10 mouse cellular contexts compared by ENCODE assay signal in genomic region chr6:148971385-148971940, GRCm38 (mm10). TPM values are rescaled to one million over a fixed set of nuclear protein-coding genes. Genes with fewer than 3 reads are reported as not detected.
DNase-seq lines count a peak whose midpoint lies in the region; ATAC-seq and TF ChIP-seq lines count a peak whose summit lies in the region.
"Had no signal": no experiment of that assay in that cellular context is flagged by ENCODE, and none has a peak within 500 bp of the region (broad histone marks: within the 10 kb centered on the region; RNA-seq: fewer than 3 reads in every experiment).

No protein-coding gene starts in this region.

- H3K4me1 ChIP-seq in heart, embryonic 11.5 days (ENCODE audit: control insufficient read depth, insufficient read depth, low read length): peaks cover 15% of the 10 kb centered on the region
- H3K4me1 ChIP-seq in lung, embryonic 16.5 days (replicated peaks; ENCODE audit: control insufficient read depth, insufficient read depth, low read length): peaks cover 5% of the 10 kb centered on the region; the same call in 1 of the 2 replicates
- H3K4me1 ChIP-seq in embryonic facial prominence, embryonic 15.5 days: peaks cover 15% of the 10 kb centered on the region; the same call in 1 of the 2 replicates
- peaks cover 12% of the 10 kb centered on the region; the same call in 1 of the 2 replicates for H3K4me1 ChIP-seq in stomach, embryonic 14.5 days (ENCODE audit: control insufficient read depth, insufficient read depth, low read length)
- no peaks in the 10 kb centered on the region for H3K4me1 ChIP-seq in thymus, adult 2 months (replicated peaks; ENCODE audit: control insufficient read depth, insufficient read depth, low read length)

- no peak overlapping the region; the same call in 1 of the 2 replicates for H3K27ac ChIP-seq in heart, embryonic 11.5 days (ENCODE audit: low read depth, low read length)
- H3K27ac ChIP-seq in lung, embryonic 16.5 days (ENCODE audit: low read length): no peak overlapping the region
- peak overlapping the region; percentile 65 for H3K27ac ChIP-seq in embryonic facial prominence, embryonic 15.5 days (replicated peaks)
- no peak overlapping the region for H3K27ac ChIP-seq in stomach, embryonic 14.5 days (ENCODE audit: low read length)
- no peak overlapping the region for H3K27ac ChIP-seq in thymus, adult 2 months (ENCODE audit: control insufficient read depth, insufficient read depth, low read length)
- H3K27ac ChIP-seq: liver, embryonic 13.5 days had no signal

- DNase-seq in heart, adult 9 months (ENCODE audit: low spot score in 2 of 2): no peak
- DNase-seq in lung, postnatal 14 days: no peak
- DNase-seq in thymus, postnatal 4 days: no peak
- DNase-seq in thymus, adult 2 months: no peak
- DNase-seq: liver, embryonic 13.5 days had no signal

- no peak for ATAC-seq in heart, embryonic 11.5 days (replicated peaks; ENCODE audit: insufficient number of reproducible peaks, low FRiP score, low TSS enrichment)
- peak; percentile 28; the same call in 1 of the 2 replicates for ATAC-seq in lung, embryonic 16.5 days (ENCODE audit: low read depth)
- ATAC-seq in embryonic facial prominence, embryonic 15.5 days (ENCODE audit: insufficient number of reproducible peaks, low FRiP score, low TSS enrichment, low read depth): no peak
- ATAC-seq in stomach, embryonic 14.5 days (ENCODE audit: insufficient number of reproducible peaks, insufficient read depth, low FRiP score, low read depth): peak; percentile 33; the same call in 1 of the 2 replicates
- ATAC-seq: activated CD4-positive, CD25-positive, alpha-beta regulatory T cell, adult 4 months had no signal

- WGBS in heart, embryonic 11.5 days (ENCODE audit: insufficient replicate concordance): 34% methylated on average over 9 of the region's 9 CpGs
- WGBS in lung, embryonic 16.5 days: 37% methylated on average over 9 of the region's 9 CpGs
- WGBS in embryonic facial prominence, embryonic 15.5 days: 23% methylated on average over 9 of the region's 9 CpGs
- 31% methylated on average over 9 of the region's 9 CpGs for WGBS in stomach, embryonic 14.5 days
- 52% methylated on average over 9 of the region's 9 CpGs for WGBS in thymus, adult 2 months

- H3K36me3 ChIP-seq in heart, embryonic 11.5 days (ENCODE audit: control insufficient read depth, insufficient read depth, low read length): no peaks in the 10 kb centered on the region
- no peaks in the 10 kb centered on the region for H3K36me3 ChIP-seq in lung, embryonic 16.5 days (ENCODE audit: control insufficient read depth, insufficient read depth, low read length)
- no peaks in the 10 kb centered on the region for H3K36me3 ChIP-seq in embryonic facial prominence, embryonic 15.5 days
- no peaks in the 10 kb centered on the region for H3K36me3 ChIP-seq in stomach, embryonic 14.5 days (ENCODE audit: control insufficient read depth, insufficient read depth, low read length)
- H3K36me3 ChIP-seq in thymus, adult 2 months (ENCODE audit: control insufficient read depth, insufficient read depth, low read length): no peaks in the 10 kb centered on the region
- H3K36me3 ChIP-seq: liver, embryonic 13.5 days had no signal

- H3K9me3 ChIP-seq in heart, embryonic 11.5 days (replicated peaks; ENCODE audit: control insufficient read depth, low read length): no peaks in the 10 kb centered on the region
- no peaks in the 10 kb centered on the region for H3K9me3 ChIP-seq in lung, embryonic 16.5 days (ENCODE audit: control insufficient read depth, low read length)
- no peaks in the 10 kb centered on the region for H3K9me3 ChIP-seq in embryonic facial prominence, embryonic 15.5 days (replicated peaks)
- H3K9me3 ChIP-seq in stomach, embryonic 14.5 days (ENCODE audit: control insufficient read depth, low read depth, low read length): no peaks in the 10 kb centered on the region
- H3K9me3 ChIP-seq: liver, embryonic 13.5 days had no signal

- H3K4me3 ChIP-seq in heart, embryonic 11.5 days (ENCODE audit: low read depth, low read length): no peak overlapping the region
- H3K4me3 ChIP-seq in lung, embryonic 16.5 days (ENCODE audit: low read length): no peak overlapping the region
- H3K4me3 ChIP-seq in embryonic facial prominence, embryonic 15.5 days (replicated peaks): no peak overlapping the region
- H3K4me3 ChIP-seq in stomach, embryonic 14.5 days (ENCODE audit: low read depth, low read length): no peak overlapping the region
- no peak overlapping the region for H3K4me3 ChIP-seq in thymus, adult 2 months (ENCODE audit: control insufficient read depth, insufficient read depth, low read length)
- H3K4me3 ChIP-seq: liver, embryonic 13.5 days had no signal

- TF ChIP-seq CTCF in thymus, adult 2 months (IDR thresholded peaks at IDR 0.05; ENCODE audit: borderline replicate concordance, control insufficient read depth, extremely low read depth, insufficient read depth, low read length, poor library complexity): no peak

- H3K4me2 ChIP-seq in heart, embryonic 11.5 days: peak overlapping the region; percentile 42
- H3K4me2 ChIP-seq in lung, embryonic 16.5 days (ENCODE audit: low read depth, low read length): no peak overlapping the region
- peak overlapping the region; percentile 18 for H3K4me2 ChIP-seq in embryonic facial prominence, embryonic 15.5 days (replicated peaks)
- 0 out of 2 replicates have a peak overlapping the region, but pooled peaks have one; percentile 6 for H3K4me2 ChIP-seq in stomach, embryonic 14.5 days (replicated peaks; ENCODE audit: low read depth, low read length)
- H3K4me2 ChIP-seq: liver, embryonic 13.5 days had no signal

- H3K27me3 ChIP-seq in heart, embryonic 11.5 days (ENCODE audit: control insufficient read depth, insufficient read depth, low read length): no peaks in the 10 kb centered on the region
- H3K27me3 ChIP-seq in lung, embryonic 16.5 days (ENCODE audit: control insufficient read depth, insufficient read depth, low read depth, low read length): no peaks in the 10 kb centered on the region
- H3K27me3 ChIP-seq in embryonic facial prominence, embryonic 15.5 days: no peaks in the 10 kb centered on the region
- H3K27me3 ChIP-seq in stomach, embryonic 14.5 days (ENCODE audit: control insufficient read depth, insufficient read depth, low read length): no peaks in the 10 kb centered on the region
- no peaks in the 10 kb centered on the region for H3K27me3 ChIP-seq in thymus, adult 2 months (ENCODE audit: control insufficient read depth, insufficient read depth, low read length)
- H3K27me3 ChIP-seq: liver, embryonic 13.5 days had no signal

- peak overlapping the region; percentile 34; the same call in 1 of the 2 replicates for H3K9ac ChIP-seq in heart, embryonic 11.5 days (ENCODE audit: low read depth, low read length)
- no peak overlapping the region for H3K9ac ChIP-seq in lung, embryonic 16.5 days (ENCODE audit: low read length)
- H3K9ac ChIP-seq in embryonic facial prominence, embryonic 15.5 days: no peak overlapping the region
- H3K9ac ChIP-seq in stomach, embryonic 14.5 days (replicated peaks; ENCODE audit: low read depth, low read length): no peak overlapping the region
- H3K9ac ChIP-seq: liver, embryonic 13.5 days had no signal

- no peak for TF ChIP-seq POLR2A in thymus, adult 2 months (IDR thresholded peaks at IDR 0.05; ENCODE audit: control insufficient read depth, extremely low read depth, insufficient read depth, low read length, poor library complexity)

RNA-seq across cellular contexts. Expression of gene Sinhcaf, which starts 25.2 kb away (rescaled TPM):
- polyA plus RNA-seq in heart, embryonic 11.5 days (2014; fragmentation: Nextera tagmentation; extraction: Ambion mirVana): 104 and 113 TPM in 2 replicates
- polyA plus RNA-seq in lung, embryonic 16.5 days (2015; fragmentation: Nextera tagmentation; extraction: Ambion mirVana): 91.0 and 99.0 TPM in 2 replicates
- 70.7 and 76.4 TPM in 2 replicates for polyA plus RNA-seq in embryonic facial prominence, embryonic 15.5 days (2015; fragmentation: Nextera tagmentation; extraction: Ambion mirVana)
- polyA plus RNA-seq in stomach, embryonic 14.5 days (2014; fragmentation: Nextera tagmentation; extraction: Ambion mirVana): 118 and 129 TPM in 2 replicates
- polyA plus RNA-seq in thymus, adult 2 months (2012; rRNA removed): 7.8 and 8.9 TPM in 2 replicates

Comparison
In these comparisons a context has a peak if more than half of its experiments do, and no peak if none do; other contexts are left out.
1. ATAC-seq: peak in lung, embryonic 16.5 days (single experiment) and stomach, embryonic 14.5 days (single experiment); none in heart, embryonic 11.5 days (single experiment) and embryonic facial prominence, embryonic 15.5 days (single experiment).